Mouse (Mus musculus) regulatory T cell (primary cell): ENCODE data around the gene Ago3.

ENCODE experiments used
- in situ Hi-C: fragments of 300-600 bp; cut with MboI, MseI; formaldehyde crosslinking; loops from one replicate; pipeline ENCODE4 v1.15.1; 2025; ENCODE audit warnings: high pct_unique_total_duplicates

Gene Ago3

DNA sequence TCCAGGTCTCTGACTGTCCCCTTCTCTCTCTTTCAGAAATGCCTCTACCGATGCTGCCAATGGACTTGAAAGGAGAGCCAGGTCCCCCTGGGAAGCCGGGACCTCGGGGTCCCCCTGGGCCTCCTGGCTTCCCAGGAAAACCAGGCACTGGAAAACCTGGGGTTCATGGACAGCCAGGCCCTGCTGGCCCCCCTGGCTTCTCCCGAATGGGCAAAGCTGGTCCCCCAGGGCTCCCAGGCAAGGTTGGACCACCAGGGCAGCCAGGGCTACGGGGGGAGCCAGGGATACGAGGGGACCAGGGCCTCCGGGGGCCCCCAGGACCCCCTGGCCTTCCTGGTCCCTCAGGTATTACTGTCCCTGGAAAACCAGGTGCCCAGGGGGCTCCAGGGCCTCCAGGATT, 119.0 kb downstream of the Ago3 start:
- in situ Hi-C loops, result no loop called here

DNA sequence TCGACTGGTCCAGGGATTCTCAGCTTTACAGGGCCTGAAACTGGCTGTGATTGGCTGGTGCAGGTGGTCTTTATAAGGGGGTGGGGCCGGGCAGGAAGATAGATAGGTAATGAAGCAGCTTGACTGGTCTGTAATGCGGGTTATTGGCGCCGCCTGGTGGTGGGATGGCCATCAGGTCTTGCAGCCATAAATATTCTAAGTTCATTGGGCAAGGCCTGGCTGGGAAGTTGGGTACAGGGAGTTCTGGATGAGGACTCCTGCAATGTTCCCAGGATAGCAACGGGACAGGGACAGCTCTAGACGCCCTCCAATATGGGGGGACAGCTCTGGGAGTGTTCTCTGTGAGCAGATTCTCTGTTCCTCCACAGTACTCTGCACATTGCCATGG, 119.4 kb downstream of the Ago3 start:
- in situ Hi-C loops, result loop anchor here (5.0 kb wide), 1 partner anchor 78 kb away; no protein-coding TSS in a partner anchor

DNA sequence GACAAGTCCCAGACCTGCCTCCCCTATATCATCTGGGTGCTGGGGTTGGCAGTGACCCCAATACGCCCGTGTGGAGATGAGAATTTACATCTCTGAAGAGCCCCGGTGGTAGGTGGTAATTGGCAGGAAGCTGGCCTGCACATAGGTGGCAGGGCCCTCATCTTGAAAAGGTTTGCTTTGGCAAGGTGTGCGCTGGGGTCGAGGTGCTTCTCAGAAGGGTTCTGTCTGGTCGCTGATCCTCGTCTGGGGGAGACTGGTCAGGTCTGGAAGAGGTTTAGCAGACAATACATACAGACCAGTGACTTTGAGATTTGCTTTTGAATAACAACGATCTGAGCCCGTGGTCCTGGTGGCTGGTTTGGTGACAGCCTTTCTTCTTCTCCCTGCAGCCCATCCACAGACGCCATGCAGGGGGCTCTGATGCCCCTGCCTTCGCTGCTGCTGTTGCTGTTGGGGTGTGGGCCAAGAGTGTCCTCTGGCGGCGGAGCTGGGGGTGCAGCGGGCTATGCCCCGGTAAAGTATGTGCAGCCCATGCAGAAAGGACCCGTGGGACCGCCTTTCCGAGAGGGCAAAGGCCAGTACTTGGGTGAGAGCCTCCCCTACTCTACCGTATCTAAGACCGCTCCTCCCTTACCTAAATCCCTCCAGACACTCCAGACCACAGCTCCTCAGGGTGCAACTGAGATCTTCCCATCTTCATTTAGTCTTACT, 120.0 kb downstream of the Ago3 start:
- in situ Hi-C loops, result loop anchor here (5.0 kb wide), 1 partner anchor 77 kb away; no protein-coding TSS in a partner anchor

DNA sequence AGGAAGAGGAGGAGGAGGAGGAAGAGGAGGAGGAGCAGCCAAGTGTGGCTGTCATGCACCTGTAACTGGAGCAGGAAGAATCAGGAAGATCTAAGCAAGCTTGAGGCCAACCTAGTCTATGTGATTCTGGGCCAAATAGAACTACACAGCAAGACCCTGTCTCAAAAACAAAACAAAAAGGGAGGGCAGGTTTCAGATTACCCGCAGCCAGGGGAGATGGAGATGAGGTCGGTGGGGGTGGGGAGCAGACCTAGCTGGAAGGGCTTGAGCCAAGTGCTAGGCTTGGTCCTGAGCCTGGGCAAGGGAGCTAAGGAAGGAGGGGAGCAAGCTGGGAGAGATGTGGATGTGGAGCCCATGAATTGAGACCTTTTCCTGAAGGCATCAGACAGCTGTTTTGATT, 122.5 kb downstream of the Ago3 start:
- in situ Hi-C loops, result loop anchor here (5.0 kb wide), 1 partner anchor 75 kb away; no protein-coding TSS in a partner anchor

DNA sequence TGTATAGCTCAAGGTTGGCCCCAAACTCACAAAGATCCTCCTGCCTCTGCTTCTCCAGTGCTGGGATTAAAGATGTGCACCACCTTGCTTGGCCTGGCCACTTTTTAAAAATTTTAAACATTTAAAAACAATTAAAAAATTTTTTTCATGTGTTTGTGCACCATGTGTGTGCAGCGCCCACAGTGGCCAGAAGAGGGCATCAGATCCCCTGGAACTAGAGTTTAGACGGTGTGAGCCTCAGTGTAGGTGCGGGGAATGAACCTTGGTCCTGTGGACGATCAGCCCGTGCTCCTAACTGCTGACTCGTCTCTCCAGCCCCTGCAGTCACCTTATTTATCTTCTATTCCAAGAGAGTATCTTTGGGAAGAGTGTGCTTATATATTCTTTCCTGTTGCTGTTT, 123.3 kb downstream of the Ago3 start:
- in situ Hi-C loops, result loop anchor here (5.0 kb wide), 1 partner anchor 74 kb away; no protein-coding TSS in a partner anchor

DNA sequence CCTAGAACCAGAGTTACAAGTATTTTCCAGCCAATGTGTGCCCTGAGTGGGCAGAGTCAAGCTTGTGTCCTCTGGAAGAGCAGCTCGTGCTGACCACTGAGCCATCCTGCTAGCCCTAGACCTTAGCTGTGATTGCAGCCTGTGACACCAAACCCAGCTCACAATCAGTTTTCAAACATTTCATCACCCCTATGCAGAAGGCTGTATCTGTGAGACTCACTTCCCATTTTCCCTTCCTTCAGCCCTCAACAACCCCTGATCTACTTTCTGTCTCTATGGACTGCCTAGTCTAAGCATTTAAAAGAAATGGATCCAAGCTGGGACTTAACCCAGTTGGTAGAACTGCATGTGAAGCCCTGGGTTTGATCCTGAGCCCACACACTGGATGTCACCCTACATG, 123.9 kb downstream of the Ago3 start:
- in situ Hi-C loops, result loop anchor here (5.0 kb wide), 1 partner anchor 73 kb away; no protein-coding TSS in a partner anchor

DNA sequence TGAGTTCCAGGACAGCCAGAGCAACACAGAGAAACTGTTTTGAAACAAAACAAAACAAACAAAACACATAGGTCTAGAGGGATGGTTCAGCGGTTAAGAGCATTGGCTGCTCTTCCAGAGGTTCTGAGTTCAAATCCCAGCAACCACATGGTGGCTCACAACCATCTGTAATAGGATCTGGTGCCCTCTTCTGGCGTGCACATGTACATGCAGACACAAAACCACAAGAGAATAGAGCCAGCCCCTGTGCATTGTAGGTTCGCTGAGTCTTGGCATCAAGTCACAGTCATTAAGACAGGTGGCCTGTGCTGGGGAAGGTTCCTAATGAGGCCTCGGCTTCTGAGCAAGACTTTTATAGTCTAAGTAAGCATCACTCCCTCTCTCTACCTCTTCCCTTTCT, 125.5 kb downstream of the Ago3 start:
- in situ Hi-C loops, result no loop called here

DNA sequence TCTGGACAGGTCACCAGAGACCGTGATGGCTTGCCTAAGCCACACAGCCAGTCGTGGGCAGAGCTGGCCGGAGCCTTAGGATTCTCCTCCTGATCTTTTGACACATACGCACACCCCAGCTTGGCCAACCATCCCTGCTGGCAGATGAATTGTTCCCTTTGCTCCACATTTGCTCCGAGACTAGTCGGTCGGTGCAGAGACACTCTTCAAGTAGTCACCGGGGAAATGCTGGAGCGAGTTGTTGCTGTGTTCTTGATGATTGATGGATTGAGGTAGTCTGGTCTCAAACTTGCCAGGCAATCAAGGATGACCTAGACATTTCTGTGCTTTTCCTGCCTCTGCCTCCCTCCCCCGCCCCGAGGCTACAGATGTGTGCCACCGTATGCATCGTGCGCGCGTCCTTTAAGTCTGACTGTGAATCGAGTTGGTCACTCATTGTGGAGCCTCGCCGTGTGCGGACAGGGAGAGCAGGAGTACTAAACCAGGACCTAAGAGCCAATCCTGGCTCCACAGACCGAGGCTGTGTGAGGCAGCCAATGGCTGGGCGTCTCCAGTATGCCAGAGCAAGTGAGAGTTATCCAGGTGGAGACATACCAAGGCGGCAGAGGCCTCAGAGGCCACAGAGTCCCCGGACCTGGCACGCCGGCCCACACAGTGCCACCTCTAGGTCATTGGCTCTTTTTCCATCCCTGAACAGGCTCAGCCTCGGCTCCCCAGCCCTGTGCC, 127.6 kb downstream of the Ago3 start:
- in situ Hi-C loops, result no loop called here

DNA sequence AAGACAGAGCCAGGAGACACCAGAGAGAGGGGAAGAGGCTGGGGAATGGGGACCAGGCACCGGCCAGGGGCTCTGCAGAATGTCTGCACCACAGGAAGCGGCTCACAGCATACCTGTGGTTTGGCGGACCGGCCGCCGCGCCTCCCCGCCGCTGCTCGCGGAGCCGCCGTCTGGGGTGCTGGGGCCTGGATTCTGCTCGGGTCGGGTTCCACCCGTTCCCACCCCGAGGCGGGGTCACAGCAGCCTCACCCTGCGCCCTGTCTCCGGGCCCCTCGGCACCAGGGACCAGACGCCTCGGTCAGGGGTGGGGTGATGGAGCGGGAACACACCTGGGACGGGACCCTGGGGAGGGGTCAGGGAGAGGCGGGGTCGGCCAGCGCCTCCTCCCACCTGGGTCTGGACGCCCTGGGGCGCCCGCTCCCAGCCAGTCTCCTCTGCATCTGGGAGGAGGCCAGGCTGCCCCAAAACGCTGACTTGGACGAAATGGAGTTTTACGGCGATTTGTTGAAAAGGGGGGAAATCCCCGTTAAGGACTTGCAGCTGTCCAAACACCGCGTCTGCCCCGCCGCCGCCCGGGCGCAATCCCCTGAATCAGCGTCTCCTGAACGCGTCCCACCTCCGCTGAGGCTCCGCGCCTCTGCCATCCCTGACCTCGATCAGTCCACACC, 128.3 kb downstream of the Ago3 start:
- in situ Hi-C loops, result no loop called here

DNA sequence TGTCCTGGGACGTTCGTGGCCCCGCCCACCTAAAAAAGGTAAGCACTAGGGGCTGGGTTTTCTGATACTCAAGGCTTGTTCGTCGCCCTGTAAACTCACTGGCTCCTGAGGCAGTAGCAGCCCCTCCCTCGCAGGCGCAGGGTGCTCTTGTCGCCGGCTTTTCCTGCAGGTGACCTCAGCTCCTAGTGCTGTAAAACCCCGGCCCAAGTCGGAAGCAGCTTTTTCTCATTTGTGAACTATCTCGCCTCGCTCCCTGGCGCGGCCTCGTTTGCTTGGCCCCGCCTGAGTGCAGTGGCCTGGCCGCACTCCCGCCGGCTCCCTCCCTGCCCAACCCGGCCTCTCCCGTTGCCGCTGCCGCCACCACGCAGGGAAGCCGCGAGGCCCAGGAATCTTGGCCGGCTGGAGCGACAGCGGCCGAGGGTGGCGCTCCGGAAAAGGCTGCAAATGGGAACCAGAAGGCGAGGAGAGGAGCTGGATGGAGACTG, 132.7 kb downstream of the Ago3 start:
- in situ Hi-C loops, result no loop called here

DNA sequence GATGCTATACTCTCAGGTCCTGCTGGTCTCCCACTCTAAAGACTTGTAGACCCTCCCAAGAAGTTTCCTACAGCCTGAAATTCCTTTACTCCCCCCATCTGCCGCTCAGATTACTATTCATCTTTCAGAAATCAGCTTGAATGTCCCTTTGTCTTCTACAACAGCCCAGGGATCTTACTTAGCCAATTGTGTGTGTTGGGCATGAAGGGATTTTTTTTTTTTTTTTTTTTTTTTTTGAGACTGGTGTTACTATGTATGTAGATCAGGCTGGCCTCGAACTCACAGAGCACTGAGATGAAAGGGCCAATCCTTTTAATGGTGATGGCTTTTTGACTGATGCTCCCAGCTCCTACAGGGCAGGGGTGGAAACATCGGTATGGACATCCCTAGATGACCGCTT, 133.4 kb downstream of the Ago3 start:
- in situ Hi-C loops, result no loop called here

DNA sequence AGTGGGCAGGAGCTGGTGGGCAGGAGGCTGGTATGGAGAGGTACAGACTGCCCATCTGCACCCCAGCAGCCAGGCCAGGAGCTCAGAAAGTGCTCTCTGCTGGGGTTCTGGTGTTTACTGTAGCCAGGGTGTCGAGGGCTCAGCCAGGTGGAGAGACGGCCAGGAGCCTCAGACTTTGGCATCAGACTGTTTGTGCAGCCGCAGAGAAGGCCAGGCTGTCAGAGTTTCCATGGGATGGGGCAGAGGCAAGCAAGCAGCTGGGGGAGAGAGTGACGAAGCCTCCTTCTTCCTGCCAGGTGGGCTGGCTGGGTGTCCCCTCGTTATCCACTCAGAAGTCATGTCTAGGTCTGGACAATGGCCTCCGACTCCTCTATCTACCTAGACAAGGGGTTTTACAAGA, 134.2 kb downstream of the Ago3 start:
- in situ Hi-C loops, result no loop called here

DNA sequence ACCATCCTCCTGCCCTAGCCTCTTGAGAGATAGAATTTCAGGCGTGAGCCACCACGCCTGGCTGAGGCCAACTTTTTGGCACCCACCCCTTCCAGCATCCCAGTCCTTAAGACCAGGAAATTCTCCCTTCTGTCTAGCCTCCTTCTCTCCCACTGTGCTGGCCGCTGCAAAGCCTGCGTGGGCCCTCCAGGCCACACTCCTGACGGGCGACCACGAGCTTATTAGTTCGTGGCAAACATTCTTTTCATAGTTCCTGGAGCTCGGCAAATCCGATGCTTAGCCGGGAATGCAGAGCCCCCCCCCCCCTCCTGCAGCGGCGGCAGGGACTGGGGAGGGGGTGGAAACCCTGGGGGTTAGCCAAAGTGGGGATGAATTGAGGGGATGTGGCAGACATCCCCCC, 138.2 kb downstream of the Ago3 start:
- in situ Hi-C loops, result no loop called here

DNA sequence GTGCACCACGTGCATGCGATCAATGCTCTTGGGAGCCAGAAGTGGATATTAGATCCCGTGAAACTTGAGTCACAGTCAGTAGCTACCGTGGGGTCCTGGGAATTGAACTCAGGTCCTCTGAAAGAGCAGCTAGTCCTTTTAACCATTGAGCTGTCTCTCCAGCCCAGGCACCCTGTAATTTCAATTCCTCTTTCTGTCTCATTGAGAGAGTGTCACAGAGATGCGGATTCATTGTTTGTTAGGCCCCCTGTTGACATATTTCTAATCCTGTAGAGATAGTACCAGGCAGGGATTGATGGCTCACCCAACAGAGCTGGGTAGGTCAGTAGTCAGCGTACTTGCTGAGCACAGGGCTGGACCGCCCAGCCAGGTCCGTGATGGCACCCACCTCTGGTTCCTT, 139.0 kb downstream of the Ago3 start:
- in situ Hi-C loops, result no loop called here

DNA sequence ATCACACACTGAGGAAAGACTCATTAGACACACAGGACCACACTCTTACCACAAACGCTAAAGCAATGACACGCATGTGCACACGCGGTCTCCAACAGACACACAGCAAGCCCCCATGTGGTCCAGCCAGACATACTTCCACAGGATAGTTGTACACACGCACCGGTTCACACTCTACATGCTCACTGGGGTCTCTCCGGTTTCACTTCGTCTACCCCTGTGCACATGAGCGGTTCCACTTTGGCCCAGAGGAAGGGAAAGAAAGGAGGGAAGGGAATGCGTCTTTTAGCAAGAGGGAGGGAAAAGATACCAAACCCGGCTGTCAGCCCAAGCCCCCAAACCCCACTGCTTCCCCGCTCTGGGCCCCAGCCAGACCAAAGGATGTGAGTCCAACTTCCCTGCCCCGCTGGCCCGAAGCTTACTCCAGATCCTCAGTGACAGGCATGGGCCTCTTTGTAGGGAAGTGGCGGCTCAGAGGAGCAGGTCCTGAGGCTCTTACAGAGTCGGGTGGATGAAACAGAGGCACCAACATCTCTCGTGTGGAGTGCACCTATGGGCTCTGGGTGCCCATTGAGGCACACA, 141.2 kb downstream of the Ago3 start:
- in situ Hi-C loops, result no loop called here

DNA sequence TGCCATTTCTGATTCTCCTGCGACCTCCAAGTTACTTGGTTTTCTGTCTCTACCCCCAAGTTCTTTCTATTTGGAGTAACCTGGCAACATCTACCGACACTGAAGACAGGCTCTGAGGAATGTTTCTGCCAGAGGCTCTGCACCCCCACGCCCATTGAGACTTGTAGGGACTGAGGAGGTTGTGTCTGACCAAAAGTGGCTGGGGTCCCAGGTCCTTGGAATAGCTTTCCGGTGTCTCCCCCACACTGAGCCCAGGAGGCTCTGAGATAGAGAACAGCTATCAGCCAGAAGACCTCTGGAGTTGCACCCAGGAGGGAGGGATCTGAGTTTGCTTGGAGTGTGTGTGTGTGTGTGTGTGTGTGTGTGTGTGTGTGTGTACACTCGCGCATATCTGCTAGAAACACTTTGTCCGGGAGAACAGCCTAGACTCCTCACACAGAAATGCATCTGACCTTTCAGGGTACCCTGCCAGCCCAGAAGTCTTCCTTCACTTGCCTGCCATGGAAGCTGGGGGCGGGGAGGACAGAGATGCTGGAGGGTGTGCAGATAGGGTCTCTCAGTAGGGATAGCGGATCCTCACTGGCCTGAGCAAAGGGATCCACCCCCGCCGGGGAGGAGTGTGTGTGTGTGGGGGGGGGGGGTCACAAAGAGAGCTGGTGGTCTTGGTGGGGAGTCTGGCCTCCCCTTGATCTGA, 141.9 kb downstream of the Ago3 start:
- in situ Hi-C loops, result no loop called here

DNA sequence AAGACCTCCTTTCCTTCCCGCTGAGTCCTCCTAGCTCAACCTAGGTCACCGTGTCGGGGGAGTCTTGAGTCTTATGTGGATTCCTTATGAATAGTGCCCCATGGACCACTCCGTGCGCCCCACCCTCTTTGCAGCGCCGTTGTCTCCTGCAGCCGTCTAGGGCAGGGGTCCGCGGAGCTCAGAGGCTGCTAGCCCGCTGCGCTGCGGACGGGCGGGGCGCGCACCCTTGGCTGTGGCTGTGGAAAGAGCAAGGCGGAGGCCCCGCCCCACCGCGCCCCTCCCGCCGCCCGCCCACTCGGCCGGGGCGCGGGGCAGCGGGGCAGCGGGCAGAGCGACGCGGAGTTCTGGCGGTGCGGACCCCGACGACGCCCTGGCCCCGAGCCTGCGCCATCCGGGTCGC, 142.9 kb downstream of the Ago3 start, which contains the start of gene Col8a2:
Gene Col8a2, plus strand, starts transcription at position 302 of the 400 bp plus-strand sequence.
- in situ Hi-C loops, result no loop called here

DNA sequence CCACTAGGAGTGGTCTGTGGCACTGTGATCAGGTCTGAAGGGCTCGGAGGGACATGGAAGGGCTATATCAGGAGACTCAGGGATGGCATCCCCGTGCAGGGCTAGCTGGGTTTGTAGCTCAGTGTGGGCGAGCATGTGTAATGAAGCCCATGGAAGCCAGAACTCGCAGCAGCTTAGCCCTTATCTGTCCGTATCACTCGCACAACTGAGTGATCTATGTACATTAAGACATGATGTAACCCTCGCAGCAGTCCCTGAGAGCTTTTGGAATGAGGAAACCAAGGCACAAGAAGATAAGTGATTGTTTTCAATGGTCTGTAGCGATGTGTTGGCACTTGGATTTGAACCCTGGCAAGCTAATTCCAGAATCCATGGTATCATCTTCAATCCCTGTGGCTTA, 145.8 kb downstream of the Ago3 start:
- in situ Hi-C loops, result no loop called here

DNA sequence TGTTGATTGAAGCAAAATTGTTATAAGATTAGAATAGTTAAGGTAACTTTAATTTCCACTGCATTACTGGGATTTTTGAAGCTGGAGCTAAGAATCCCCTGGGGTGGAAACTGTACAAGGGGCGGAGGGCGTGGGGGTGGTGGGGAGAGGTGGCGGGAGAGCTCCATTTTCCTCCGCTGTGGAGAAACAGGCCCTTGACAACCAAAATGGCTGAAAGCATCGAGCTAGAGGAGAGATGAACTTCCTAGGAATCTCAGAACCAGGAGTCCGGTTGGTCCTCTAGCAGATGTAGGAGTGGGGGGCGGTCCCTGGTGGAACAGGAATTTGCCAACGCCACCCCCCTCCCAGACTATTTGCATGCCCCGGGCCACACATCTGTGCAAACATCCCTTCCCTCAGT, 147.7 kb downstream of the Ago3 start:
- in situ Hi-C loops, result no loop called here
